Mouse (Mus musculus) kidney, adult 2 months (tissue): ENCODE data around the gene Eef2kmt.

Experiments
- CTCF ChIP-seq: fragments of 200-500 bp; conservative IDR thresholded peaks from 2 replicates; pipeline ENCODE4 v1.5.1; 2011; ENCODE audit warnings: low read depth, mild to moderate bottlenecking, control low read depth, low read length, moderate library complexity, mixed read lengths; ENCODE audit not compliant: insufficient read depth, insufficient read length
- POLR2A ChIP-seq: fragments of 200-500 bp; IDR thresholded peaks from one replicate; pipeline ENCODE4 v1.6.1; 2011; ENCODE audit warnings: low read depth, low read length, control low read depth

- no peak for TF ChIP-seq POLR2A
- TF ChIP-seq CTCF: no peak
Observed at GRCm38 (mm10) chr16:5263926-5264325, 8.1 kb upstream of the Eef2kmt start.
